Mouse (Mus musculus): ENCODE data around the gene Sppl3.

- TF ChIP-seq POLR2A (IDR thresholded peaks at IDR 0.05; ENCODE audit: low read depth, low read length), result no peak
- TF ChIP-seq CTCF (IDR thresholded peaks at IDR 0.05; ENCODE audit: extremely low read depth, insufficient read depth, insufficient read length, insufficient replicate concordance), result no peak
These were observed 34.0 kb upstream of the Sppl3 start for GRCm38 (mm10) chr5:114976935-114977334.
